Mouse (Mus musculus) MEL (cell line): ENCODE measurements around the gene Pglyrp1. TPM values are rescaled to one million over a fixed set of nuclear protein-coding genes. Genes with fewer than 3 reads are reported as not detected.

Experiments used
- DNase-seq: peaks from one replicate; pipeline ENCODE4 v3.0.0; 2011; ENCODE audit warnings: low read depth, low spot score
- H3K27ac ChIP-seq: 2 replicates; pipeline ENCODE4 v1.5.1; 2012; ENCODE audit warnings: low read depth, mild to moderate bottlenecking, control low read depth, low read length, moderate library complexity; ENCODE audit not compliant: control insufficient read depth
- H3K27me3 ChIP-seq, 2 experiments: fragments of 150-350 bp in 1 of 2; sonication (generic) in 1 of 2; 2 replicates each; pipeline ENCODE4 v1.6.1; 2012; ENCODE audit warnings: low read length in 2 of 2, mild to moderate bottlenecking in 2 of 2, improper control_type of control experiment in 1 of 2, moderate library complexity in 1 of 2; ENCODE audit not compliant: insufficient read depth in 2 of 2, control insufficient read depth in 1 of 2
- H3K36me3 ChIP-seq, 2 experiments: 2 replicates each; pipeline ENCODE4 v1.6.1; 2012 to 2014; ENCODE audit warnings: low read length in 2 of 2, improper control_type of control experiment in 1 of 2, inconsistent platforms in 1 of 2, mild to moderate bottlenecking in 1 of 2; ENCODE audit not compliant: insufficient read depth in 2 of 2, control insufficient read depth in 1 of 2
- H3K4me1 ChIP-seq, 2 experiments: fragments of 150-350 bp in 1 of 2; sonication (generic) in 1 of 2; 2 replicates each; pipeline ENCODE4 v1.6.1; 2012; ENCODE audit warnings: low read length in 2 of 2, improper control_type of control experiment in 1 of 2, mild to moderate bottlenecking in 1 of 2; ENCODE audit not compliant: insufficient read depth in 2 of 2, control insufficient read depth in 1 of 2
- H3K4me3 ChIP-seq, 2 experiments: fragments of 150-350 bp in 1 of 2; sonication (generic) in 1 of 2; 2 replicates each; pipeline ENCODE4 v1.5.1; 2012; ENCODE audit warnings: low read depth in 2 of 2, low read length in 2 of 2, mild to moderate bottlenecking in 2 of 2, moderate library complexity in 2 of 2, control low read depth in 1 of 2, improper control_type of control experiment in 1 of 2; ENCODE audit not compliant: control insufficient read depth in 1 of 2, insufficient read depth in 1 of 2
- H3K79me2 ChIP-seq: 2 replicates; pipeline ENCODE4 v1.6.1; 2012; ENCODE audit warnings: mild to moderate bottlenecking, low read length, moderate library complexity; ENCODE audit not compliant: control insufficient read depth, poor library complexity, insufficient read depth
- H3K9ac ChIP-seq: 2 replicates; pipeline ENCODE4 v1.6.1; 2012; ENCODE audit warnings: low read depth, mild to moderate bottlenecking, control low read depth, low read length, moderate library complexity; ENCODE audit not compliant: control insufficient read depth, poor library complexity, severe bottlenecking
- H3K9me3 ChIP-seq: fragments of 150-350 bp; sonication (generic); replicated peaks from 2 replicates; pipeline ENCODE4 v1.6.1; 2012; ENCODE audit warnings: mild to moderate bottlenecking, low read length, improper control_type of control experiment, moderate library complexity; ENCODE audit not compliant: insufficient read depth
- CHD2 ChIP-seq: IDR thresholded peaks from 2 replicates; pipeline ENCODE4 v1.6.1; 2011; ENCODE audit warnings: low read length, improper control_type of control experiment
- GABPA ChIP-seq: IDR thresholded peaks from 2 replicates; pipeline ENCODE4 v1.6.1; 2012; ENCODE audit warnings: low read depth, mild to moderate bottlenecking, inconsistent platforms, low read length, improper control_type of control experiment, moderate library complexity
- KAT2A ChIP-seq: conservative IDR thresholded peaks from 2 replicates; pipeline ENCODE4 v1.6.1; 2012; ENCODE audit warnings: low read depth, low read length, improper control_type of control experiment, inconsistent platforms
- MAX ChIP-seq: IDR thresholded peaks from 2 replicates; pipeline ENCODE4 v1.6.1; 2011; ENCODE audit warnings: low read length, improper control_type of control experiment
- MAZ ChIP-seq: IDR thresholded peaks from 2 replicates; pipeline ENCODE4 v1.6.1; 2012; ENCODE audit warnings: low read depth, mild to moderate bottlenecking, inconsistent platforms, low read length, improper control_type of control experiment
- MEF2A ChIP-seq: IDR thresholded peaks from 2 replicates; pipeline ENCODE4 v1.6.1; 2014; ENCODE audit warnings: low read depth, mild to moderate bottlenecking, inconsistent platforms, low read length, improper control_type of control experiment; ENCODE audit not compliant: poor library complexity, insufficient replicate concordance, severe bottlenecking; ENCODE audit errors: extremely low read depth
- MXI1 ChIP-seq: IDR thresholded peaks from 2 replicates; pipeline ENCODE4 v1.6.1; 2011; ENCODE audit warnings: mild to moderate bottlenecking, low read depth, low read length, improper control_type of control experiment
- MYB ChIP-seq: IDR thresholded peaks from 2 replicates; pipeline ENCODE4 v1.6.1; 2011; ENCODE audit warnings: mild to moderate bottlenecking, low read depth, low read length, improper control_type of control experiment
- MYC ChIP-seq: IDR thresholded peaks from 2 replicates; pipeline ENCODE4 v1.6.1; 2011; ENCODE audit warnings: low read depth, mild to moderate bottlenecking, low read length, improper control_type of control experiment, moderate library complexity
- NELFE ChIP-seq: IDR thresholded peaks from 2 replicates; pipeline ENCODE4 v1.6.1; 2011; ENCODE audit warnings: low read depth, low read length, improper control_type of control experiment
- POLR2AphosphoS5 ChIP-seq: IDR thresholded peaks from 2 replicates; pipeline ENCODE4 v1.6.1; 2012; ENCODE audit warnings: low read depth, borderline replicate concordance, mild to moderate bottlenecking, inconsistent platforms, low read length, moderate library complexity, mixed read lengths
- RCOR1 ChIP-seq: IDR thresholded peaks from 2 replicates; pipeline ENCODE4 v1.6.1; 2012; ENCODE audit warnings: low read depth, mild to moderate bottlenecking, inconsistent platforms, low read length, improper control_type of control experiment
- SMC3 ChIP-seq: IDR thresholded peaks from 2 replicates; pipeline ENCODE4 v1.6.1; 2011; ENCODE audit warnings: low read depth, low read length, improper control_type of control experiment
- TAL1 ChIP-seq: IDR thresholded peaks from 2 replicates; pipeline ENCODE4 v1.6.1; 2012; ENCODE audit warnings: mild to moderate bottlenecking, inconsistent platforms, low read length, moderate library complexity, mixed read lengths
- TBP ChIP-seq: IDR thresholded peaks from 2 replicates; pipeline ENCODE4 v1.8.0; 2011; ENCODE audit warnings: low read depth, low read length, improper control_type of control experiment
- UBTF ChIP-seq: IDR thresholded peaks from 2 replicates; pipeline ENCODE4 v1.6.1; 2012; ENCODE audit warnings: low read depth, mild to moderate bottlenecking, inconsistent platforms, low read length, improper control_type of control experiment, moderate library complexity, borderline replicate concordance; ENCODE audit not compliant: insufficient read depth
- USF1 ChIP-seq: IDR thresholded peaks from 2 replicates; pipeline ENCODE4 v1.6.1; 2014; ENCODE audit warnings: low read depth, mild to moderate bottlenecking, inconsistent platforms, low read length, improper control_type of control experiment, moderate library complexity
- ZKSCAN1 ChIP-seq: IDR thresholded peaks from 2 replicates; pipeline ENCODE4 v1.6.1; 2012; ENCODE audit warnings: low read depth, mild to moderate bottlenecking, inconsistent platforms, low read length, improper control_type of control experiment, moderate library complexity
- polyA plus RNA-seq, 2 experiments: library from polyadenylated mRNA; stranded (reverse) in 1 of 2; unstranded in 1 of 2; fragments of >175 nt in 1 of 2; fragments of >200 nt in 1 of 2; gene quantifications; 2 replicates each; pipeline versions ENCODE4 v1.2.1 to v1.2.4; 2012; ENCODE audit warnings: low replicate concordance in 2 of 2, low read depth in 1 of 2; ENCODE audit not compliant: insufficient read length in 2 of 2, insufficient read depth in 1 of 2, missing spikeins in 1 of 2
- total RNA-seq: library from RNA; depleted of rRNA; stranded (reverse); fragments of 300-350 nt; gene quantifications from 2 replicates; pipeline ENCODE4 v1.2.3, GENCODE M21; 2012

Pglyrp1 gene
- total and polyA plus RNA-seq, 3 experiments, result 0.33 TPM; not detected in 2

DNA sequence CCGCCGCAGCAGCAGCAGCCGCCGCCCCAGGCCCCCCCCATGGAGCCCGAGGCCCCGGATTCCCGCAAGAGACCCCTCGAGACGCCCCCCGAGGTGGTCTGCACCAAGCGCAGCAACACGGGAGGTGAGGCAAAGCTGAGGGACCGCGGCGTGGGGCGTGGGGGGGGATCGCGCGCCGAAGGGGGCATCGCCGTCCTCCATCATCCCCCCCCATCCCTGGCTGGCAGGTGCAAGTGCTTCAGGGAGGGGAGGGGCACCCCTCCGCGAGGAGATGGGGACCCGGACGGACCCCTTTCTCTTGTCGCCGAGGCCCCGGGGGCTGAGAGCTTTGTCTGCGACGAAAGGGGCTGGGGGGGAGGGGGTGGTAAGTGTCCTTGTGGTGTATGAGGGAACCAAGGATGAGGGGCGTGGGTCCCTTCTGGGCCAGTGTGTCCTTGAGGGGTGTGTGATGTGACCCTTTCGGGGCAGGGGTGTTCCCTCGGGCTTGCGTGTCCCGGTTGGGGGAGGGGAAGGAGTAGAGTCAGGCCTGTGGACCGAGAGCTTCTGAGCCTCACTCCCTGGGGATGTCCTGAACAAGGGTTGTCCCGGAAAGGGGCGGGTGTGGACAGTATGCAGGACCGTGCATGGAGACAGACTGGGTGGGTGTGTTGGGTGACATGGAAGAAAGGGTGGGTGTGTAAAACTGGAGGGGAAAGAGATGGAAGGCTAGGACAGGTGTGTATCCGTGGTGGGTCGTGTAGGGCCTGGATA is 55.1 kb downstream of the Pglyrp1 start:
- DNase-seq, result no peak
- no peaks in the 10 kb centered on the region; a peak in 1 of 4 replicates for H3K4me1 ChIP-seq
- H3K27me3 ChIP-seq, result peaks cover 8 to 9% of the 10 kb centered on the region in 2 experiments
- no peaks in the 10 kb centered on the region for H3K36me3 ChIP-seq
- no peaks in the 10 kb centered on the region for H3K79me2 ChIP-seq
- no peak overlapping the region for H3K27ac ChIP-seq
- H3K4me3 ChIP-seq, result no peak overlapping the region
- H3K9ac ChIP-seq, result no peak overlapping the region
- H3K9me3 ChIP-seq, result no peaks in the 10 kb centered on the region
- TF ChIP-seq POLR2AphosphoS5 (no peak), MYC (no peak), MYB (no peak), MAX (no peak)

DNA sequence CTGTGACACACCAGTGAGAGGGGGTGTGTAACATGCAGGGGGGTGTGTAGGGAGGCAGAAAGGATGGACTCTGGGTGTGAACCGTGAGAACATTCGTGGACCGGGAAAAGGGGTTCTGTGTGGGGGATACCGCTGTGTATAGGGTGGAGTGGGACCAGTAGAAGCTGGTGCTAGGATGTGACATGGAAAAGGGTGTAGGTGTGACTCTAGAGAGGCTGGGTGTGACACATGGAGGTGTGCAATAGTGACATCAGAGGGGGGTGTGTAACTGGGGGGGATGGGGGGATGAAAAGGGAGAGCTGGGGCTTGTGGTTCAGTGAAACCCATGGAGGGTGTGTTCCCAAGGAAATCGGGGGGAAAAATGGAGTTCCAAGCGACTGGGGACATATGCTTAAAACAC is 55.8 kb downstream of the Pglyrp1 start:
- Histone ChIP-seq H3K79me2 (no peaks in the 10 kb centered on the region), H3K27ac (no peak overlapping the region), H3K4me1 (no peaks in the 10 kb centered on the region; a peak in 1 of 4 replicates), H3K36me3 (no peaks in the 10 kb centered on the region), H3K27me3 (peaks cover 8 to 9% of the 10 kb centered on the region in 2 experiments), H3K9ac (no peak overlapping the region), H3K9me3 (no peaks in the 10 kb centered on the region), H3K4me3 (no peak overlapping the region)
- DNase-seq, result no peak
- no peak for TF ChIP-seq KAT2A
- TF ChIP-seq UBTF, result no peak
- no peak for TF ChIP-seq MAZ
- TF ChIP-seq SMC3, result no peak
- TF ChIP-seq NELFE, result no peak
- TF ChIP-seq USF1, result no peak
- no peak for TF ChIP-seq MYC
- no peak for TF ChIP-seq TBP

DNA sequence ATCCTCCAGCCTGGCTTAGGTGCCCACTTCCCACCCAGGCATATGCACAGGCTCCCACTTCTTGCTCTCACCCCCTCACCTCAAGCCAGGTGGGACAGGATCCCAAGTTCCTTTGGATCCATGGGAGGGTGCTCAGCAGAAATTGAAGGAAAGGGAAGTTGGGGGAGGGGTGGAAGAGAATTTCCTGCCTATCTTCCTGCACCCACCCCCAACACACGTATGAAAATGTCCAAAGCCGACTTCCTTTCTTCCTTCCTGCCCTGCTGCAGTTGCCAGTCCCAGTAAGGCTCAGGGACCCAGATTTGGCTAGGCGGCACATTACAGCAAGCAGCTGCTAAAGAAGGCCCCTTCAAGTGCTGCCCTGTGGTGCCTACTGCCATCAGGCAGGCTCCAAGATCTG is 56.6 kb downstream of the Pglyrp1 start:
- H3K36me3 ChIP-seq, result 0 out of 4 replicates have a peak, but pooled peaks cover 0 to under 1% of the 10 kb centered on the region in 2 experiments
- DNase-seq, result no peak
- peaks cover 0 to 1% of the 10 kb centered on the region in 2 experiments; a peak in 3 of 4 replicates for H3K4me1 ChIP-seq
- H3K9me3 ChIP-seq, result no peaks in the 10 kb centered on the region
- TF ChIP-seq MEF2A, result no peak
- TF ChIP-seq GABPA, result no peak
- no peak for TF ChIP-seq ZKSCAN1
- no peak for TF ChIP-seq TBP
- TF ChIP-seq UBTF, result no peak
- no peak for TF ChIP-seq CHD2
- TF ChIP-seq TAL1, result no peak
- TF ChIP-seq RCOR1, result no peak
- no peak for TF ChIP-seq MXI1
- H3K27me3 ChIP-seq, result peaks cover 7 to 9% of the 10 kb centered on the region in 2 experiments
- no peaks in the 10 kb centered on the region for H3K79me2 ChIP-seq
- H3K9ac ChIP-seq, result no peak overlapping the region
- no peak overlapping the region for H3K27ac ChIP-seq
- H3K4me3 ChIP-seq, result no peak overlapping the region
